Mouse (Mus musculus): ENCODE measurements around the gene Pkdrej. TPM values are rescaled to one million over a fixed set of nuclear protein-coding genes. Genes with fewer than 3 reads are reported as not detected.

Pkdrej gene
- polyA plus RNA-seq (2015; fragmentation: Nextera tagmentation; extraction: Ambion mirVana) = 0.05 and 0.06 TPM in 2 replicates

DNA sequence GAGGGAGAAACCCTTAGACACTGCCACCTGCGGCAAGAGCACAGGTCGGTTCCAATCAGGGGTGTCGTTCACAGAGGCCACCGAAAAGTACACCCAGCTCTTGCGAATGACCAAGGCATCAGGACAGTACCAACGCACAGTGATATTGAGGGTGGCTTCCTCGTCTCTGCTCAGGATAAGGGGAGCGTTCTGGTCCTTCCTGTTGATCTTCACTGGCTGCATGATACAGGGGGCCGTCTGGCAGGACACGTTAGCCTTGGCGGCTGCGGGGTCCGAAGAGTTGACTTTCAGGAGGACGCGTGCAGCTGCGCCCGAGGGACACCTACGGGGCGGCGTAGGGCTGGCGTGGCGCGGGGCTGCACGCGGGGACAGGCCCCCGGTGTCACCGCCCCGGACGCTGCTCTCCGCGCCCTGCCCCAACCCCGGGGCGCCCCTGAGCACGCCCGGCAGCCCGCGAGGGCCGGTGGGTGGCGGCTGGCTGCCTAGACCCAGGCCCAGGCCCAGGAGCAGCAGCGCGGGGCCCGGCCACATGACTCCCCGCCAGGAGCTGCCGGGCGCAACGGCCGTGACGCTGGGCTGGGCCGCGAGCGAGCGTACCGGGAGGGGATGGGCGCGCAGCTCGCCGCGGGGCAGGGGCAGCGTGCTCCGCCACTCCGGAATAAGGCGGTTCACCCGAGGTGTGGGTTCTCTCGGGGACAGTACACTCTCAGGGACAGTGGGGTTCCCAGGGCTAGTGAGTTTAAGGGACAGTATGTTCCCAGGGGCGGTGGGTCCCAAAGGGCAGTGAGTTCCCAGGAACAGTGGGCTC is at the start of gene Pkdrej:
TSS of gene Pkdrej (minus strand) at position 532 of the 808 bp plus-strand sequence.

DNA sequence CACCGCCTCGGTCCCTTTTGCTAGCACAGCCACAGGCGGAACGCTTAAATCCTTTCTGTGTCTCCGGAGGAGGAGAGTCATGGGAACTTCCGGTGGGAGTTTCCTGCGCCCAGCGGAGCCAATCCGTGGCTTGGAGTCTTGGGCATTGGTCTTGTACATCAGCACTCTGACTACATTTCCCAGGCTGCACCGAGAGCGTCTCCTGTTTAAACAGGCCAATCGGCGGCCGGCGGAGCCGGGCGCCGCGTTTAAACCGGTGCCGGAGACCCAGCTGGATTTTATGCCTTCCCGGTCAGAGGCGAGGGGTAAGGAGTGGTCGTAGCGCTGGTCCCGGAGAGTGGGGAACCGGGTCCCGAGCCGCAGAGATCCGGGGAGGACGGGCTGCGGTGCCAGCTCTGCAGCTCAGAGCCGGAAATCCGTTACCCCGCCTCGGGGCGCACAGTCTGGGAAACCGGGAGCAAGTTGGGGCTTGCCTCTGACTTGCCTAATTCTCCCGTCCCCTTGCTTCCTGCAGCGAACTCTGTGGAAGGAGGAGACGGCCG is 38.0 kb upstream of the Pkdrej start, which contains the start of gene Gtse1:
TSS of gene Gtse1 (plus strand) at position 256 of the 542 bp plus-strand sequence.

DNA sequence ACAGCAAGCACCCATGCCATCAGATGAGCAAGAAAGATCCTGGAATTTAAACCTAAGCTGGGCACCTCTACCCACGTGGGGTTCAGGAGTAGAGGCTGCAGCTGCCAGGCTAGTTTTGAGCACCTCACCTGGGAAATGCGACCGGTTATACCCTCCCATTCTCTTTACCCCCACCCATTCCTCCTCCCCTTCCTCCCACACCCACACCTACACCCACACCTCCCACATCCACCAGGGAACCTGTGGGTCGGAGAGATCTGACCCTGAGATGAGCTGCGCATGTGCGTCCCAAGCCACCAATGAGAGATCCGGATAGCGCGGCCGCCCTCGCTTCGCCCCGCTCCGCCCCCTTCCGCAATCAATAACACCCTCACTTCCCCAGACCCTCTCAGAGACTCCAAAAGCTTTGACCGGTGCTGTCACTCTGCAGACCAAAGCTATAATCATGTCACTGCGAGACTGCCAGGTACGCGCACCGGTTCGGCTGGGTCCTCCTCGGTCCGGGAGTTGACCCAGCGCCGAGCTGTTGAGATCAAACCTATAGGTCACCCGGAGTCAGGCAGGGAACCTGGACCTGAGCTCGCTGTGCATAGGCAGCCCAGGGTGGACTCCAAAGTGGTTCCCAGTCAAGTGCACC is 10.5 kb upstream of the Pkdrej start, which contains the start of gene Ttc38:
TSS of gene Ttc38 (plus strand) at position 353 of the 637 bp plus-strand sequence.

DNA sequence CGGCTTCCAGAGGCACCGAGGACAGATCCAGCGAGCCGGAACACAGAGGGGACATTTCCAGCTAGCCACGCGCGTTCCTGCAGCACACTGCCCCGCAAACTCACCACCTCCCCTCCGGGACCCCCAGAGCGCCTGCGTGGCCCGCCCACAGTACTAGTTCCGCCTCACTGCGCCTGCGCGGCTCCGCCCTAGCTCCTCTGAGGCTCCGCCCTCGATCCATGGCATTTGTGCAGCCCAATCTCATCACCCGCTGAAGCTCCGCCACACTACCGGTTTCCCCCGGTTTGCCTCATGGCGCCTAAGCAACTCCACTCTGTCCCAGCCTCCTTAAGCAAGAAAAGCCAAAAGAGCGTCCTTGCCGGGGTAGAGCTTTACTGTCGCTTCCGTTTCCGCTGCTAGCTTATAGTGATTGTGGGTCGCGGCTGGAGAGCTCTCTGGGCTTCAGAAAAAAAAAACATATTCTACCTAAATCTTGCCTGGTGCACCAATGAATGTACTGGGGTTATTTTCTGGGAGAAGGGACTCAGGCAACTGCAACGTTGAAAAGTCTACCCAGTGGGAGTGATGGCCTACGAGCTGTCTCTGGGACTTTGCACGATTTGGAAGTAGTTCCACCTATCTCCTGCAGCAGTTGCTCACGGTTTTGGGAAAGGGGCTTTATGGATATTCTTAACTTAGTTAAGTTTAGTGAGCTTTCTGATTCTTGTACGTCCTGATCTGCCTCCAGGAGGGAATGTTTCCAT is 9.8 kb downstream of the Pkdrej start, which contains the start of gene Cdpf1:
TSS of gene Cdpf1 (minus strand) at position 163 of the 743 bp plus-strand sequence.

Other genes starting within 250 kb of the Pkdrej start
- 21.6 and 22.2 TPM in 2 replicates for gene Wnt7b, start 239.3 kb downstream of the Pkdrej start, polyA plus RNA-seq (2015; fragmentation: Nextera tagmentation; extraction: Ambion mirVana)
- gene Ppara, start 86.8 kb downstream of the Pkdrej start, polyA plus RNA-seq (2015; fragmentation: Nextera tagmentation; extraction: Ambion mirVana) = 3.1 TPM in 2 replicates
- gene Cdpf1, start 10.0 kb downstream of the Pkdrej start, polyA plus RNA-seq (2015; fragmentation: Nextera tagmentation; extraction: Ambion mirVana) = 24.6 and 25.6 TPM in 2 replicates
- 3.8 and 3.9 TPM in 2 replicates for gene Ttc38, start 10.6 kb upstream of the Pkdrej start, polyA plus RNA-seq (2015; fragmentation: Nextera tagmentation; extraction: Ambion mirVana)
- 1.9 and 2.8 TPM in 2 replicates for gene Gtse1, start 38.0 kb upstream of the Pkdrej start, polyA plus RNA-seq (2015; fragmentation: Nextera tagmentation; extraction: Ambion mirVana)
- gene Trmu, start 57.6 kb upstream of the Pkdrej start, polyA plus RNA-seq (2015; fragmentation: Nextera tagmentation; extraction: Ambion mirVana) = 41.0 and 47.3 TPM in 2 replicates
- 0.74 and 0.79 TPM in 2 replicates for gene Celsr1, start 212.0 kb upstream of the Pkdrej start, polyA plus RNA-seq (2015; fragmentation: Nextera tagmentation; extraction: Ambion mirVana)
- 13.8 and 16.1 TPM in 2 replicates for gene Gramd4, start 236.0 kb upstream of the Pkdrej start, polyA plus RNA-seq (2015; fragmentation: Nextera tagmentation; extraction: Ambion mirVana)

Data from neural tube, postnatal 0 days (tissue).